Mouse (Mus musculus): ENCODE results near the gene Fbxo2. TPM values are rescaled to one million over a fixed set of nuclear protein-coding genes. Genes with fewer than 3 reads are reported as not detected.
"Not testable (repeated sequence)": the region's sequence is repeated elsewhere in the genome, so short reads cannot be mapped to it uniquely, and the experiment has no call there.

The Fbxo2 gene
- total RNA-seq, 2 experiments from 2014 or later = not detected

DNA sequence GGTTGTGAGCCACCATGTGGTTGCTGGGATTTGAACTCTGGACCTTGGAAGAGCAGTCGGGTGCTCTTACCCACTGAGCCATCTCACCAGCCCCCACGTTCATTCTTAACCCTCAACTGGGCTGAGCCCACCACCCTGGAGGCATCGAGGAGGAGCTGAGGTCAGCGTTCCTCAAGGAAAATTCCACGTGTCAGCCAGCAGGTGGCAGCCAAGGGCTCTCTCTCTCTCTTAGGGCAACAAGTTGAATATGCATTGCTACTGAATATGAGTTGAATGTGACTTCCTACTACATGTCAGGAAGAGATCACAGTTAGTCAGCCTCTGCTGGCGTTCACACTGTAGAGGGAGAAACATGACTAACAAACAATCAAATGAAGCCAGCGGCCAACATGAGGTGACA lies 7.9 kb downstream of the Fbxo2 start:
- DNase-seq = peak; percentile 51
- intact Hi-C loops (cut with DNase I; ENCODE audit: low total_unique reads) = no loop called here

DNA sequence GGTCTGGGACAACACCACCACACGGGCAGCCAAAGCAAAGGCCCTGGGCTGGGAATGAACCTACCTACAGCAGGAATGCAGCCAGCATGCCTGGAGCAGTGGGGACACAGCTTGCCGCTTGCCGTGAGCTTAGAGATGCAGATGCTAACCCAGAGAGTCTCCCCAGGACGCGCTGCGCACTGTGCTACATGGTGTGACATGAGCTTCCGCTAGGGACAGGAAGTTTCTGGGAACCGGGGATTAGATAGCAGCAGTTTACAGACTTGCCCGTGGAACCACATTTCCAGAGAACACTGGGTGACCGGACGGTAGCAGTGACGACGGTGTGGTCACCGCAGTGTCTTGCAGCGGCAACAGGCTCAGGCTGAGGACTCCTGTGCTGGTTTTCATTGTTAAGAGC lies 9.2 kb downstream of the Fbxo2 start:
- intact Hi-C loops (cut with DNase I; ENCODE audit: low total_unique reads) = no loop called here
- no peak for DNase-seq

DNA sequence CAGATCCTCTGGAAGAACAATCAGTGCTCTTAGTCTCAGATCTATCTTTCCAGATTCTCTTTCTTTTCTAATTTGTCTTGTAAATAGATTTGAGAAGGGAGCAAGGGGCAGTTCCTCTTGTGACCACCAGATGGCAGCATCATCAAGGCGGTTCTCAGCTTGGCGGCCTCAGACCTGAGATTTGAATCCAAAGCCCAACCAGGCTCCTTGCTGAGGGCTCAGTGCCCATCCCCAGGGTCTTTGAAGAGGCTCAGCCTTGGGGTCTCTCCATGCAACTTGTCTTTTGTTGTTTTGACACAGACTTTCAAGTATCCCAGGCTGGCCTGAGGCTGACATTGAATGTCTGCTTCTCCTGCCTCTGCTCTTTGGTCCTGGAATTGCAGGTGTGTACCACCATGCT lies 10.4 kb downstream of the Fbxo2 start:
- DNase-seq = no peak
- intact Hi-C loops (cut with DNase I; ENCODE audit: low total_unique reads) = loop anchor here (2.0 kb wide), 1 partner anchor 258 kb away; no protein-coding TSS in a partner anchor

DNA sequence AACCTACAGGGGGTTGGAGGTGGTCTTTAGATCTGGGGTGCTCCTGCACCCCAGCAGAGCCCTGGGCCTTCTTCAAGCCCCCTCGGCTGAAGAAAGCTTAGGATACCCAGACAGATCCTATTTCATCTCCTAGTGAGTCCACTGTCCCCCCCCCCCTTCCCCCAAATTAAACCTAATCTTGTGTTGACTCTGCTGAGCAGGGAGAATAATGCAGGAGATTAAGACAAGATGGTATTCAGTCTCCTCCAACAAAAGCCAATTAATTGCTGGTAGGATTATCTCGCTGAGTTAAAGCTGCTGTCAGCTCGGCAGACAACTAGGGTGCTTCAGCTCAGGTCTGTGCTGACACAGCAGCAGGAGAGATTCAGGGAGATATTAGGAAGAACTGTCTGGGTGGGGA lies 10.8 kb downstream of the Fbxo2 start:
- no peak for DNase-seq
- intact Hi-C loops (cut with DNase I; ENCODE audit: low total_unique reads) = loop anchor here (2.0 kb wide), 1 partner anchor 258 kb away; no protein-coding TSS in a partner anchor

DNA sequence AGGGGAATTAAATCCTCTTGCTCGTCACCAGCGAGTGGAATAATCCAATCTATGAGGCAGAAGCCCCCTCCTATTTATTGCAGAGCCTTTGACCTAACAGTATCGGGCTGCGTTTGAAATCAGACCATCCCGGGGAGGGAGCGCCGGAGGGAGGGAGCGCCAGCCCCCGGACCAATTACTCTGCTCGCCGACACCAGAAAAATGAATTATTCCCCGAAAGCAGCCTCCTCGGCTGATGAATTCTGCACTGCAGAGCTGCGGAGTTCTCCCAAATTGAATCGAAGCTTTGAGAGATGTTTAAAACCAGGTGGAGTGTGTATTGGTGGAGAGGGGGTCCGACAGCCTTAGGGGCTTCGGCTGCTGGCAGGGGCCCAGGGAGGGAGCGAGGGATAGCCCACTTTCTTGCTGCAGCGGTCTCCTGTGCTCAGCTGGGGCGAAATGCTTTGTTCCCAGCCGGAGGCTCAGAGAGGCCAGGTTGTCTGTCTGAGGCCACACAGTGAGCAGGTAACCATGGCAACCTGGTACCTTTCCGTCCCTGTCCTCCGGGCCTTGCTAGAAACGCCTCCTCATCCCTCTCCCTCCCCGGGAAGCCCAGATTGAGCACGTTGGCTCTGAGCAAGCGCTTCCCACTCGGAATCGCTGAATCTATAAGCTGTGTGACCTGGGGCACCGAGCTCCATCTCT lies 13.5 kb downstream of the Fbxo2 start:
- intact Hi-C loops (cut with DNase I; ENCODE audit: low total_unique reads) = no loop called here
- no peak for DNase-seq

DNA sequence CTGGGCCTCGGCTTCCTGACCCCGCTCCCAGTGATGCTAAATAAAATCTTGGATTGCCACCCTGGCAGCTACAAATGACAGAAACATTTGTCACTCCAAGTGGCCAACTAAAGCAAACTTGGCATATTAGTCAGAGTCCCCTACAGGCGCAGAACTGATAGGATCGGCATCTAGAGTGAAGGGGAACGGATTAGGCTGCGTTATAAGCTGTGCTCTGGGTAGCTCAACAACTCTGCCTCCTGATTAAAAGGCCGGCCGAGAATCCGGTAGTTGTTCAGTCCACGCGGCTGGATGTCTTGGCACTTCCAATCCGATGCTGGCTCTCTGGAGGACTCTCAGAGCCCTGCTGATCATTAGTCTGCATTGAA lies 14.1 kb downstream of the Fbxo2 start:
- intact Hi-C loops (cut with DNase I; ENCODE audit: low total_unique reads) = no loop called here
- no peak for DNase-seq

DNA sequence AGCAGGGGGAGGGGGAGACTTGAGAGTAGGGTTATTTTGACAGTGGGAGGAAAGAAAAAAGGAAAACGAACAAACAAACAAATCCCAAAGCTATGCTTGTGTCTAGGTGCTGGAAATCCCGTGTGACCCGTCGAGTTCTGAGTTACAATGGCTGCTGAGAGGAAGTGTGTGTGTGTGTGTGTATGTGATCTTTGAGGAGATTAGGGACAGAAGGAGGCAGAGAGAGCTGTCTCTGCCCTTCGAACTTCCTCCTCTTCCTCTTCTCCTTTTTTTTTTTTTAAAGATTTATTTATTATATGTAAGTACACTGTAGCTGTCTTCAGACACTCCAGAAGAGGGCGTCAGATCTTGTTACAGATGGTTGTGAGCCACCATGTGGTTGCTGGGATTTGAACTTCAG lies 16.2 kb downstream of the Fbxo2 start:
- DNase-seq; intact Hi-C loops (cut with DNase I; ENCODE audit: low total_unique reads): not testable (repeated sequence)

DNA sequence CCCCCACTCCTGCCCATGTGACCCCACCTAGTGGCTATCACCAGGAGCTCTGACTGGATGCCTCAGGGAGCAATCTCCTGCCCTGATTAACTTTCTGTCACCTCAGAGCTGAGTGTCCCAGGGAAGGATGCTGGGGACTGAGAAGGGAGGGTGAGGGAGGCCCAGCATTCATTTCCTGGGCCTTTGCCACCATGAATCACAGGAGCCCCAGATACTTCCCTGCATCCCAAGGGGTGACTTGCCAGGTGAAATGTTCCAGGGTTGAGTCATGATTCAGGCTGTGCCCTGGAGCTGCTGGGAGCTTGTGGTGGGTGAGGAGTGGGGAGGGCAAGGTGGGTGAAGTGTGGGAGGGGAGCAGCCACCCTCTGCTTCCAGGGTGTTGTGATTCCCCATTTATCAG lies 17.3 kb downstream of the Fbxo2 start:
- DNase-seq = no peak
- intact Hi-C loops (cut with DNase I; ENCODE audit: low total_unique reads) = no loop called here

DNA sequence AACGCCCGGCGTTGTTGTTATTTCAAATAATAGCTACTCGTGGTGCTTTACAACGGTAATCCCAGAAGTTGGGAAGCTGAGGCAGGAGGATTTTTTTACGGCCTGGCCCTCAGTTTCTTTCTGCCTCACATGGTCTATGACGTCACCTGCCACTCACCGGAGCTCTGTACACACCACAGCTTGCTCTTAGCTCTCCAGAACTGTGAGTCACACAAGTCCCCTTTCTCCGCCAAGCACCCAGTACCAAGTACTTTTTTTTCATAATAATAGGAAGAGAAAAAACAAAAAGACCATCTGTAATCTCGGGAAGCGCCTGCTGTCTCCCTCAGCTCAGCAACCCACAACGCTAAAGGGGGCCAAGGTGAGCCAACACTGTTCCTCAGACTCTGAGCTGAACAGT lies 21.1 kb downstream of the Fbxo2 start:
- intact Hi-C loops (cut with DNase I; ENCODE audit: low total_unique reads) = no loop called here
- DNase-seq = no peak

DNA sequence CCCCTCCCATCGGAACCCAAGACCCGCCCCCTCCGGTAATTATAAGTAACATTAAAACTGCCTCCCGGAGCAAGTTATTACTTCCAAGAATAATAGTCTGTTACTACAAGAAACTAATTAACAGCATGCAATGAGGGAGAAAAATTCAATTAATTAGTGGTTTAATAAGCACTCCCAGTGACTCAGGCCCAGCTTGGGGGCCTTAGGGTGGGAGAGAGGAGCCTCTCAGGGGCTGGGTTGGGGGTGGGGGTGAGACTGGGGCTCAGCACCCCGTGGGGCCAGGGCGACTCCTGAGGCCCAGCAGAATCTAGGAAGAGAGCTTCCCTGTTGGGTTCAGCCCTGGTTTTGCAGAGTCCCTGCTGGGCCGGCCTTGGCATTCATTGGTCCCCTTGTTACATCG lies 21.9 kb downstream of the Fbxo2 start:
- DNase-seq = no peak
- intact Hi-C loops (cut with DNase I; ENCODE audit: low total_unique reads) = no loop called here

DNA sequence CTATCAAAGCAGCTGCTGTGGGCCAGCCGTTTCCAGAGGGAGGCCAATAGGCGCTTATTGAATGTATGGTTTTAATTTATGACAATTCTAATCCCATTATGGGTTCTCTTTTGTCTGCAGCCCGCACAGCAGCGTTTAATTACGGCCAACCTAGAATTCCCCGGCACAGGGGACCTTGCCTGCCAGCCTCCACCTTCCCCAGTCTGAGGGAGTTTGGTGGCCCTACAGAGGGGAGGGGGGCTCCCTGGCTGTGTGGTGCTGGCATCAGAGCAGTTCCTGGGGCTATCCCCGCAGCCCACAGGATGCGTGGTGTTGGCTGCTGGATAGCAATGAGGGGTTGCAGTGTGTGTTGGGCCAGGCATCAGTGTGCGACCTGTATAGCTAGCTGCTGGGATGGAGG lies 24.1 kb downstream of the Fbxo2 start:
- no peak for DNase-seq
- intact Hi-C loops (cut with DNase I; ENCODE audit: low total_unique reads) = no loop called here

DNA sequence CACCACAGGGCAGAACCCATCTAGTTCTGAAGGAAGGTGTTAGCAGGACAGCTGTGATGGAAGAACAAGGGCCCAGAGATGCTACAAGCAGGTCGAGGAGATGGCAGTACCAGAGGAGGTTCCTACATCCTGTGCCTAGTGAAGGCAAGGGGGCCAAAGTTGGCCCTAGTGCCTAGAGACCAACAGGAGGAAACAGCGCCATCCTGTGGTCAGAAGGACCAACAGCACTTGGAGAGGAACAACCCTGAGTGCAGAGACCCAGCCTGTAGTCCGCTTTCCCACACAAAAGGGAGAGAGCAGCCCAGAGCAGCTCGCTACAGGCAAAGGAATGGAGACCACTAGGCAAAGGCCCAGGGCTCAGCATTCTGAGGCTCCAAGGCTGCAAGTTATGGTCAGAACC lies 25.4 kb downstream of the Fbxo2 start:
- DNase-seq = no peak
- intact Hi-C loops (cut with DNase I; ENCODE audit: low total_unique reads) = no loop called here

DNA sequence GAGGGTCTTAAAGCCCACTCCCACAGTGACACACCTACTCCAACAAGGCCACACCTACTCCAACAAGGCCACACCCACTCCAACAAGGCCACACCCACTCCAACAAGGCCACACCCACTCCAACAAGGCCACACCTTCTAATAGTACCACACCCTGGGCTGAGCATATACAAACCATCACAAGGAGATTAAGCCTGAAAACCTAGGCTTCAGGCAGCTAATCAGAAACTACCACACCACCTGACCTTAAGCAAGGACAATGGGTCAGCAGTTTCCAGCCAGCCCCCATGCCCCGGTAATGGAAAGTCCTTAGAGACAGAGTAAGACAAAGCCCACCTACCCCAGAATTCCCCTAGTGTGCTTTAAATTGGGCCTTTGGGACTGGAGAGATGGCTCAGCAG lies 28.3 kb downstream of the Fbxo2 start:
- intact Hi-C loops (cut with DNase I; ENCODE audit: low total_unique reads); DNase-seq: not testable (repeated sequence)

DNA sequence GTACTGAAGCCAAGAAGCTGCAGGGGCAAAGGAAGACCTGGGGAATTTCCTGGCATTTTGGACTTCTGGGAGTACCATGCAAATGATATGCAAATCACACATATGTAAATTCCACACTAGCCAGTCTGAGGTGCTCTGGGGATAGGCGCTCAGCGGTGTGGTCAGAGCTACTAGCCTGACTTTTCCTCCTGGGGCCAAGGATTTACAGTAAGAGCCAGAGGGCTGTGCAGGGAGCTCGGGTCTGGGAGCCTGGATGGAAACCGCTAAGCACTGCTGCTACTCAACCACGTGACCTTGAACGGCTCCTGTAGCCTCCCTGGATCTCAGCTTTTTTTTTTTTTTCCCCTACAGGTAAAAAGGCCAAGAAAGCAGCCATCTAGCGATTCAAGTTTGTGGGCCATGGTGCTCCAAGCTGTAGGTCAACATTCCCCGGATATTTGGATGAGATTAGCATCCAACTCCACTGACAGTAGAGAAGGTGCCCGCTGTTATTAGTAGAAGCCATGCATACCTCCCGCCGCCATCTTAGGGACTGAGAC lies 32.4 kb downstream of the Fbxo2 start:
- DNase-seq = no peak
- intact Hi-C loops (cut with DNase I; ENCODE audit: low total_unique reads) = no loop called here

DNA sequence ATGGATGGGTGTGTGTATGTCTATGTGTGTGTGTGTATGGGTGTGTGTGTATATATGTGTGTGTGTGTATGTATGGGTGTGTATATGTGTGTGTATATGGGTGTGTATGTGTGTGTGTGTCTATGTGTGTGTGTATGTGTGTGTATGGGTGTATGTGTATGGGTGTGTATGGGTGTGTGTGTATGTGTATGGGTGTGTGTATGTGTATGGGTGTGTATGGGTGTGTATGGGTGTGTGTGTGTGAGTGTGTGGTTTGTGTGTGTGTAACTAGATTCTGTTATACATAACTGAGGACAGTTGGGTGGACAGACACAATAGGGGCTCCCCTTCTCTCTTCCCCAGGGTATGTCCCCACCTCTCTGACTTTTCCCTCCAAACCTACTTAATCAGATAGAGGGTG lies 34.0 kb downstream of the Fbxo2 start:
- intact Hi-C loops (cut with DNase I; ENCODE audit: low total_unique reads) = no loop called here
- no peak for DNase-seq

DNA sequence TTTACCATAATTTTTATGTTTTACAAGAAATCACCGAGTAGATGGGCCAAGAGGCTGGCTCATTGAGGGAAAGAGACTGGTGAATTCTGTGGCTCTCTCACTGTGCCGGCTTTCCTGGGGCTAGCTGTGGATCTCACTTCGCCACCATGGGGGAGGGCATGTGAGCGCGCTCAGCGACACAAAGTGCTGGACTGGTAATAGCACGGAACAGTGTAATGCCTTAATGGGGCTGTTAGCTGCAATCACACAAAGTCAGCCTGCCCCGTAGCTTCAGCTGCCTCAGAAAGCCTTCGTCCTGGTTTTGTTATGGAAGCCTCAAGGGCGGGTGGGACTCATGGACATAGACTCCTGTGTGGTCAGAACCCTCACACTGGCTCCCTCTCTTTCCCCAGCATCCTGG lies 38.3 kb downstream of the Fbxo2 start:
- intact Hi-C loops (cut with DNase I; ENCODE audit: low total_unique reads) = no loop called here
- DNase-seq = no peak

DNA sequence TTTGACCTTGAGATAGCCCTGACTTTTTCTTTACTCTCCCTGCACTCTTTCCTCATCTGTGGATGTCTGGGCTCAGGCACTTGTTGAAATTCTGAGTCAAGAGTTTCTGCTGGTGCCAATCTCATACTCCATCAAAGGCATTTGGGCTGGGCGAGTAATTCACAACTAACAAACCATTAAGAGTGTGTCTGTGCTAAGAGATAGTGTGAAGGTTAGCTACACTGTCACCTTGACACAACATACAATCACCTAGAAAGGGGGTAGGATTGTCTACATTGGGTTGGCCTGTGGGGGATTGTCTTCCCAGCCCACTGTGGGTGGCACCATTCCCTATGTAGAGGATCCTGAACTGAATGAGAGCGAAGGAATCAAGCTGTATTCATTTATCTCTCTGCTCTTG lies 43.1 kb downstream of the Fbxo2 start:
- no peak for DNase-seq
- intact Hi-C loops (cut with DNase I; ENCODE audit: low total_unique reads) = no loop called here

DNA sequence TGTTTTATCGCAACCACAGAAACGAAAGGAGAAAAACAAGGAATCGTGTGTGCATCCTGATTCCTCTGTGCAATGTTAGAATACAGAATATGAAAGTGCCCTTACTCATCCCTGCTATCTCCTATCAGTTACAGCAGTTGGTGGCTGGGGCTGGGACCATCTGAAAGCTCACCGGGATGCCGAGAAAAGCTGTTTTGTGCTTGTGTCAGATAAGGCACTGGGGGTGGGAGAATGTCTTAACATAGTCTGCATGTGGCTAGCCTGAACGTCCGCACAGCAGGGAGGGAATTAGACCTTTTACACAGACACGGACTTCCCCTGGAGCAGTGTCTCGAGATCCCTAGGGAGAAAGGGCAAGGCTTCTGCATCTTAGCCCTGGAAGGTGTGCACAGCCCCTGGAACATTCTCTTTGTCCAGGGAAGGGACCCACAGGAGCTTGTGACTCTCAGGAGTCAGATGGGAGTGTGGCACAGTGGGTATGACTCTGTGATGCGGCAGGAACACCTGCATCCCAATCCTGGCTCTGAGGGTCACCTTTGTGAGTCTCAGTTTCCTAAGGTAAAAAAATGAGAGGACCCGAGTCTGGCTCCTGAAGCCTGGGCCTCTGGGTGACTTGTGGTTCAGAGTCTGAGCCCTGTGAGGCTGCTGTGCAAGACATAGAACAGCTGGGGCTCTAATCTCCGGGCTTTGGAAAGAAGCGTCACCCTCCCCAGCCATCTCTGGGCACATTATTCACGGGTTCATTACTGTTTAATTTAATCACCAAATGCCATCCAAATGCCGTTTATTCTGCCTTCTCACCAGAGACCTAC lies 43.8 kb downstream of the Fbxo2 start:
- intact Hi-C loops (cut with DNase I; ENCODE audit: low total_unique reads) = no loop called here
- DNase-seq = no peak

DNA sequence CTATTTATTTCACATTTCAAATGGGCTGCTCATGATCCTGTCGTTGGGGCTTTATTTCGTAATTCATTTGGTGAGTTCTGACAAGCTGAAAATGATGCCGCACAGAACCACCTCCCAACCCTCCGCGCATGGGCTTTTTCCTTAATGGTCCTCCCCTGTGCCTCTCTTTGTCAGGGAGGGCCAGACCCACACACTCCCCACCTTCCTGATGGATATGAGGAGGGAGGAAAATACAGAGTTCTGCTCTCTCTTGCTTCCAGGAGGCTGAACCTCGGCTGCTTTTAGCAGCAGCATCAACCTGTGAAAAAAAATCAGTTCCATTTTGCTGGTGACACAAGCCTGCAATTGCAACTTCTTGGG lies 44.4 kb downstream of the Fbxo2 start:
- no peak for DNase-seq
- intact Hi-C loops (cut with DNase I; ENCODE audit: low total_unique reads) = no loop called here

DNA sequence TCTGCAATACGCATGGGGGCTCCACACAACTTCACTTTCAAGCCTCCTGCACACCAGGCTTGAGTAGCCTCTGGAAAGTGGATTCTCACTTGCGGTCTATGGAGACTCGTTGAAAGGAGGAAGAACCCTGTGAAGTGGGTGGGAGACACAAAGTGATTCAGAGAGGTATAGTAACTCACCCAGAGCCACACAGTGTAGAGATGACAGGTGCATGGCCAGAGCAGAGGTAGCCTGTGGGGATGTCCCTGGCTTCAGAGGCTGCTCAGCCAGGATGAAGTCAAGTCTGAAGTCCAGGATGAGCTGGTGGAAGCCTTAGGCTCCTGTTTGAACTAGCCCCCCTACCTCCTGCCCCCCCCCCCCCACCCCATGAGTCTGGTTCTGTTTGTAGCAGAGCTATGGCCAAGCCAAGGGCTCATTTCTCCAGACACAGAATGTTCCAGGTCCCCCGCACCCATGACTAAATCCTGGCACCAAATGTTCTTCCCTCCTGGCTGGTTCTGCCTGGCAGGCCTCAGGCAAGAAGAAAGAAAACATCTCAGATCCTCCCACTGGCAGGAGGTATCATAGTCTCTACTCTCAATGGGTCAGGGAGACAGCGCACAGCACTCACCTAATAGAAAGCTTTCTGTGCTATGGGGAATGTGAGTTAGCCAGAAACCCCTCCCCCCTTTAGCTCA lies 54.2 kb downstream of the Fbxo2 start:
- intact Hi-C loops (cut with DNase I; ENCODE audit: low total_unique reads) = no loop called here
- DNase-seq = no peak

All from gastrocnemius, postnatal 14 days (tissue).